ENCODE assay signal across 17 mouse cellular contexts in the genomic region with DNA sequence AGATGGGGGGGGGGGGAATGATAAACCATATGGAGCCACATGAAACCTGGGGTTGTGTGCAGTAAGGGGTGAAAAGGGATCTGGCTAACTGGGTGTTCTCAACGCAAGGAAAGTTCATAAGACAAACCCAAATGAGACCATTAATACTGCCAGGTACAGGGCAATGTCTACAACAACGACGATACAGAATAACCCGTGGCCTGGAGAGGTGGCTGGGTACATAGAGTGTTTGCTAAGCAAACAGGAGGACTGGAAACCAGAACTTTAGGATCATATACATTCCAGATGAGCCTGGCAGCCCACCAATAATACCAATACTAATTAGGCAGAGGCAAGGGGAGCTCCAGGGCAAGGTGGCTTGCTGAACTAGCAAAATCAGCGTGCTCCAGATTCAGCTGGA.
"Had no signal": no experiment of that assay in that cellular context is flagged by ENCODE, and none has a peak within 500 bp of the region (broad histone marks: within the 10 kb centered on the region; RNA-seq: fewer than 3 reads in every experiment).

No protein-coding gene starts in this region.

- H3K4me3 ChIP-seq: lung, embryonic 15.5 days; megakaryocyte, embryonic 14.5 days; midbrain, embryonic 13.5 days; midbrain, embryonic 15.5 days; neural tube, embryonic 12.5 days; stomach, embryonic 15.5 days had no signal

- DNase-seq: lung, adult 2 months; lung, postnatal 14 days; lung, postnatal 36 days; right cerebral cortex, postnatal 14 days; thymus, adult 2 months; thymus, postnatal 25 days; thymus, postnatal 4 days had no signal

- H3K9me3 ChIP-seq: lung, embryonic 15.5 days; midbrain, embryonic 13.5 days; midbrain, embryonic 15.5 days; neural tube, embryonic 12.5 days; stomach, embryonic 15.5 days had no signal

- H3K36me3 ChIP-seq: lung, embryonic 15.5 days; midbrain, embryonic 13.5 days; midbrain, embryonic 15.5 days; neural tube, embryonic 12.5 days; stomach, embryonic 15.5 days had no signal

- H3K9ac ChIP-seq: lung, embryonic 15.5 days; midbrain, embryonic 13.5 days; midbrain, embryonic 15.5 days; neural tube, embryonic 12.5 days; stomach, embryonic 15.5 days had no signal

- H3K27me3 ChIP-seq: lung, embryonic 15.5 days; megakaryocyte, embryonic 14.5 days; midbrain, embryonic 13.5 days; midbrain, embryonic 15.5 days; neural tube, embryonic 12.5 days; stomach, embryonic 15.5 days had no signal

- H3K4me1 ChIP-seq: lung, embryonic 15.5 days; megakaryocyte, embryonic 14.5 days; midbrain, embryonic 13.5 days; midbrain, embryonic 15.5 days; neural tube, embryonic 12.5 days; stomach, embryonic 15.5 days had no signal

- ATAC-seq: lung, postnatal 0 days; midbrain, embryonic 13.5 days; midbrain, embryonic 15.5 days had no signal

- H3K4me2 ChIP-seq: lung, embryonic 15.5 days; midbrain, embryonic 11.5 days; midbrain, embryonic 13.5 days; midbrain, embryonic 15.5 days; neural tube, embryonic 12.5 days; stomach, embryonic 15.5 days had no signal

- H3K27ac ChIP-seq: lung, embryonic 15.5 days; macrophage; midbrain, embryonic 13.5 days; midbrain, embryonic 15.5 days; neural tube, embryonic 12.5 days; stomach, embryonic 15.5 days; stomach, postnatal 0 days had no signal
